Comparison of ENCODE assay signal across 9 mouse cellular contexts in the genomic region with DNA sequence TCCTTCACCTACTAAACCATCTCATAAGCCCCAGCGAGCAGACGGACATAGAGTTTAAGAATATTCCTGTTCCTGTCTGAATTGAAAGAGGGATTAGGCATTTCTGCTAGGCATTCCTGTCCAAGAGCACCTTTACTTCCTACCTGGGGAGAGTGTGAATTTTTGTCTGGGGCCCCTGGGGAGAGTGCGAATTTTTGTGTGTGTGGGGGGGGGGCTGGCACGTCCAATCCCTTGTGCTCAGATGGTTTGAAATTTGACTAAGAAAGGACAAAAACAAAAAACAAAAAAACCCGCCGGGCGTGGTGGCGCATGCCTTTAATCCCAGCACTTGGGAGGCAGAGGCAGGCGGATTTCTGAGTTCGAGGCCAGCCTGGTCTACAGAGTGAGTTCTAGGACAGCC. TPM values are rescaled to one million over a fixed set of nuclear protein-coding genes. Genes with fewer than 3 reads are reported as not detected.
DNase-seq lines count a peak whose midpoint lies in the region; ATAC-seq and TF ChIP-seq lines count a peak whose summit lies in the region.
"Had no signal": no experiment of that assay in that cellular context is flagged by ENCODE, and none has a peak within 500 bp of the region (broad histone marks: within the 10 kb centered on the region; RNA-seq: fewer than 3 reads in every experiment).

No protein-coding gene starts in this region.

- no peak for TF ChIP-seq CTCF in MEL (IDR thresholded peaks at IDR 0.05 in 2 of 3, conservative IDR thresholded peaks at IDR 0.05 in 1 of 3; ENCODE audit: control insufficient read depth in 1 of 3, insufficient read depth in 1 of 3, low read depth in 2 of 3, low read length in 3 of 3, poor library complexity in 1 of 3, severe bottlenecking in 1 of 3)

- WGBS in heart, embryonic 14.5 days: 53% methylated on average over 10 of the region's 10 CpGs
- 60% methylated on average over 10 of the region's 10 CpGs for WGBS in hindbrain, embryonic 14.5 days
- WGBS in midbrain, embryonic 14.5 days: 70% methylated on average over 10 of the region's 10 CpGs

- no peak for TF ChIP-seq RAD21 in MEL (IDR thresholded peaks at IDR 0.05; ENCODE audit: low read depth, low read length)

- DNase-seq in heart, postnatal 4 days: no peak
- DNase-seq in MEL (ENCODE audit: low read depth, low spot score): no peak
- no peak for DNase-seq in hindbrain, embryonic 14.5 days (ENCODE audit: low spot score)
- no peak for DNase-seq in midbrain, embryonic 14.5 days
- no peak for DNase-seq in frontal cortex, postnatal 25 days (ENCODE audit: low spot score in 2 of 2)
- no peak for DNase-seq in layer of hippocampus, postnatal 10 days (ENCODE audit: low spot score in 2 of 2)
- no peak for DNase-seq in retina, embryonic 14.5 days (ENCODE audit: low spot score)

- no peak for TF ChIP-seq POLR2A in MEL (IDR thresholded peaks at IDR 0.05; ENCODE audit: control insufficient read depth in 1 of 2, insufficient read depth in 1 of 2, low read depth in 1 of 2, low read length in 2 of 2, poor library complexity in 1 of 2)

- peak overlapping the region; percentile 32 to 91 for H3K4me3 ChIP-seq in heart, embryonic 14.5 days (ENCODE audit: control insufficient read depth in 1 of 2, insufficient read depth in 1 of 2, low read depth in 1 of 2, low read length in 2 of 2)
- H3K4me3 ChIP-seq in MEL (ENCODE audit: control insufficient read depth in 1 of 2, insufficient read depth in 1 of 2, low read depth in 2 of 2, low read length in 2 of 2): peak overlapping the region; percentile 17 to 27; a peak in 3 of 4 replicates
- H3K4me3 ChIP-seq in hindbrain, embryonic 14.5 days (replicated peaks; ENCODE audit: low read length): peak overlapping the region; percentile 76
- peak overlapping the region; percentile 85 for H3K4me3 ChIP-seq in midbrain, embryonic 14.5 days (replicated peaks; ENCODE audit: low read depth, low read length)

- no peaks in the 10 kb centered on the region for H3K9me3 ChIP-seq in heart, embryonic 14.5 days (ENCODE audit: control insufficient read depth, low read length)
- no peaks in the 10 kb centered on the region for H3K9me3 ChIP-seq in MEL (replicated peaks; ENCODE audit: insufficient read depth, low read length)
- H3K9me3 ChIP-seq in hindbrain, embryonic 14.5 days (ENCODE audit: control insufficient read depth, low read length): no peaks in the 10 kb centered on the region
- H3K9me3 ChIP-seq in midbrain, embryonic 14.5 days (ENCODE audit: control insufficient read depth, low read length): no peaks in the 10 kb centered on the region

- H3K36me3 ChIP-seq in heart, embryonic 14.5 days (ENCODE audit: control insufficient read depth, insufficient read depth, low read length): peaks cover 13% of the 10 kb centered on the region
- peaks cover 2 to 5% of the 10 kb centered on the region in 2 experiments; a peak in 2 of 4 replicates for H3K36me3 ChIP-seq in MEL (ENCODE audit: control insufficient read depth in 1 of 2, insufficient read depth in 2 of 2, low read length in 2 of 2)
- H3K36me3 ChIP-seq in hindbrain, embryonic 14.5 days (replicated peaks; ENCODE audit: control insufficient read depth, insufficient read depth): peaks cover 15% of the 10 kb centered on the region
- H3K36me3 ChIP-seq in midbrain, embryonic 14.5 days (ENCODE audit: control insufficient read depth, insufficient read depth, low read length): peaks cover 13% of the 10 kb centered on the region

- H3K27ac ChIP-seq in heart, embryonic 14.5 days (replicated peaks in 1 of 2; ENCODE audit: control insufficient read depth in 1 of 2, insufficient read depth in 1 of 2, low read depth in 2 of 2, low read length in 2 of 2): no peak overlapping the region
- H3K27ac ChIP-seq in MEL (ENCODE audit: control insufficient read depth, low read depth, low read length): no peak overlapping the region
- no peak overlapping the region for H3K27ac ChIP-seq in hindbrain, embryonic 14.5 days
- H3K27ac ChIP-seq in midbrain, embryonic 14.5 days (replicated peaks; ENCODE audit: low read depth, low read length): no peak overlapping the region

- peak overlapping the region; percentile 93 for H3K4me2 ChIP-seq in heart, embryonic 14.5 days (ENCODE audit: low read length)
- peak overlapping the region; percentile 87 for H3K4me2 ChIP-seq in hindbrain, embryonic 14.5 days (replicated peaks)
- H3K4me2 ChIP-seq in midbrain, embryonic 14.5 days (ENCODE audit: low read length): peak overlapping the region; percentile 86

- H3K9ac ChIP-seq in heart, embryonic 14.5 days (ENCODE audit: low read length): no peak overlapping the region
- H3K9ac ChIP-seq in MEL (ENCODE audit: control insufficient read depth, low read depth, low read length, poor library complexity, severe bottlenecking): peak overlapping the region; percentile 9; the same call in 1 of the 2 replicates
- no peak overlapping the region for H3K9ac ChIP-seq in hindbrain, embryonic 14.5 days
- no peak overlapping the region for H3K9ac ChIP-seq in midbrain, embryonic 14.5 days (replicated peaks; ENCODE audit: low read length)

- peaks cover 0 to 5% of the 10 kb centered on the region in 2 experiments; a peak in 2 of 4 replicates for H3K4me1 ChIP-seq in heart, embryonic 14.5 days (ENCODE audit: control insufficient read depth in 2 of 2, insufficient read depth in 2 of 2, low read length in 2 of 2)
- peaks cover 6 to 8% of the 10 kb centered on the region in 2 experiments; a peak in 2 of 4 replicates for H3K4me1 ChIP-seq in MEL (ENCODE audit: control insufficient read depth in 1 of 2, insufficient read depth in 2 of 2, low read length in 2 of 2)
- H3K4me1 ChIP-seq in hindbrain, embryonic 14.5 days (replicated peaks; ENCODE audit: control insufficient read depth, insufficient read depth, low read length): peaks cover 9% of the 10 kb centered on the region
- peaks cover 9% of the 10 kb centered on the region; the same call in 1 of the 2 replicates for H3K4me1 ChIP-seq in midbrain, embryonic 14.5 days (ENCODE audit: control insufficient read depth, insufficient read depth, low read length)

- ATAC-seq in heart, embryonic 14.5 days (ENCODE audit: insufficient number of reproducible peaks, insufficient read depth, low FRiP score, low read depth): no peak
- ATAC-seq in hindbrain, embryonic 14.5 days (ENCODE audit: low FRiP score): no peak
- 0 out of 2 replicates have a peak, but pooled peaks have one; percentile 2 for ATAC-seq in midbrain, embryonic 14.5 days (ENCODE audit: low FRiP score, low TSS enrichment)

- H3K27me3 ChIP-seq in heart, embryonic 14.5 days (ENCODE audit: control insufficient read depth, insufficient read depth, low read length): no peaks in the 10 kb centered on the region
- H3K27me3 ChIP-seq in MEL (ENCODE audit: control insufficient read depth in 1 of 2, insufficient read depth in 2 of 2, low read length in 2 of 2): no peaks in the 10 kb centered on the region
- H3K27me3 ChIP-seq in hindbrain, embryonic 14.5 days (ENCODE audit: control insufficient read depth, insufficient read depth, low read length): no peaks in the 10 kb centered on the region
- no peaks in the 10 kb centered on the region for H3K27me3 ChIP-seq in midbrain, embryonic 14.5 days (ENCODE audit: control insufficient read depth, insufficient read depth, low read length)

- peaks cover 22% of the 10 kb centered on the region for H3K79me2 ChIP-seq in MEL (ENCODE audit: control insufficient read depth, insufficient read depth, low read length, poor library complexity)

- TF ChIP-seq EP300 in MEL (IDR thresholded peaks at IDR 0.05; ENCODE audit: low read depth in 1 of 2, low read length in 2 of 2): no peak

TF ChIP-seq in MEL, 35 proteins besides CTCF, POLR2A, EP300 and RAD21:
- TF ChIP-seq MEF2A (IDR thresholded peaks at IDR 0.05; ENCODE audit: extremely low read depth, insufficient replicate concordance, low read depth, low read length, poor library complexity, severe bottlenecking): no peak
- no peak for TF ChIP-seq CHD2 (IDR thresholded peaks at IDR 0.05; ENCODE audit: low read length)

RNA-seq across cellular contexts. Expression of a gene that starts 0.4 kb away (rescaled TPM):
- 14.0 and 15.0 TPM in 2 replicates for polyA plus RNA-seq in heart, embryonic 14.5 days (2014; fragmentation: Nextera tagmentation; extraction: Ambion mirVana)
- 10 to 100 TPM; 19.3 to 20.2 TPM for total RNA-seq in heart, postnatal 4 days (2021)
- 47.4 and 56.7 TPM in 2 replicates for total RNA-seq in MEL (2012; rRNA removed)
- 10 to 100 TPM in 1 of 2 experiments, not detected in 1; 58.1 TPM for polyA plus RNA-seq in MEL (2012; ENCODE audit: insufficient read depth in 1 of 2, insufficient read length in 2 of 2, low read depth in 1 of 2, low replicate concordance in 2 of 2, missing spikeins in 1 of 2)
- 26.2 and 27.9 TPM in 2 replicates for polyA plus RNA-seq in hindbrain, embryonic 14.5 days (2014; fragmentation: Nextera tagmentation; extraction: Ambion mirVana)
- 25.4 and 29.0 TPM in 2 replicates for polyA plus RNA-seq in midbrain, embryonic 14.5 days (2014; fragmentation: Nextera tagmentation; extraction: Ambion mirVana)
- total RNA-seq in layer of hippocampus, postnatal 10 days (2021): 10 to 100 TPM; 36.1 to 37.9 TPM

RNA-seq across cellular contexts. Expression of a gene that starts 33.8 kb away (rescaled TPM):
- polyA plus RNA-seq in heart, embryonic 14.5 days (2014; fragmentation: Nextera tagmentation; extraction: Ambion mirVana): 1.1 and 1.3 TPM in 2 replicates
- total RNA-seq in heart, postnatal 4 days (2021): 1 to 10 TPM in 1 of 2 experiments, under 1 TPM in 1; 0.76 to 1.5 TPM
- 0.10 and 0.42 TPM in 2 replicates for total RNA-seq in MEL (2012; rRNA removed)
- polyA plus RNA-seq in MEL (2012; ENCODE audit: insufficient read depth in 1 of 2, insufficient read length in 2 of 2, low read depth in 1 of 2, low replicate concordance in 2 of 2, missing spikeins in 1 of 2): under 1 TPM in 1 of 2 experiments, not detected in 1; 0.72 TPM
- 29.7 and 32.0 TPM in 2 replicates for polyA plus RNA-seq in hindbrain, embryonic 14.5 days (2014; fragmentation: Nextera tagmentation; extraction: Ambion mirVana)
- polyA plus RNA-seq in midbrain, embryonic 14.5 days (2014; fragmentation: Nextera tagmentation; extraction: Ambion mirVana): 25.2 and 34.8 TPM in 2 replicates
- 10 to 100 TPM; 24.0 to 31.8 TPM for total RNA-seq in layer of hippocampus, postnatal 10 days (2021)
- total RNA-seq: common myeloid progenitor, adult 5-6 weeks had no signal

Comparison
In these comparisons a context has a peak if more than half of its experiments do, and no peak if none do; other contexts are left out.
1. H3K4me3 ChIP-seq: peak in every context shown above with its lines; median percentile 85 in midbrain, embryonic 14.5 days; 76 in hindbrain, embryonic 14.5 days; 62 in heart, embryonic 14.5 days; 22 in MEL.
2. RNA of a gene that starts 33.8 kb away (polyA plus RNA-seq): 29.7 to 32.0 TPM in hindbrain, embryonic 14.5 days and 25.2 to 34.8 TPM in midbrain, embryonic 14.5 days; 1.1 to 1.3 TPM in heart, embryonic 14.5 days and 0.72 TPM in MEL; every median in the first group is over 10 times any median in the second.
3. Peak in every context shown above with its lines, with median percentiles within 50 percentile points of each other: H3K4me2 ChIP-seq.